Mouse (Mus musculus) CH12.LX (cell line): ENCODE measurements around the gene Ppt1.
A peak's percentile ranks its signal among the peaks of the same experiment; 100 is the strongest.

Experiments
- BHLHE40 ChIP-seq: IDR thresholded peaks from 2 replicates; pipeline ENCODE4 v1.6.1; 2011; ENCODE audit warnings: mild to moderate bottlenecking, low read depth, low read length, improper control_type of control experiment
- CHD1 ChIP-seq: IDR thresholded peaks from 2 replicates; pipeline ENCODE4 v1.6.1; 2012; ENCODE audit warnings: low read depth, low read length, improper control_type of control experiment, inconsistent platforms
- CTCF ChIP-seq, 2 experiments: IDR thresholded peaks in 1 of 2; conservative IDR thresholded peaks in 1 of 2; 2 replicates each; pipeline ENCODE4 v1.5.1; 2011 to 2012; ENCODE audit warnings: low read depth in 2 of 2, low read length in 2 of 2, improper control_type of control experiment in 1 of 2, inconsistent platforms in 1 of 2, mild to moderate bottlenecking in 1 of 2, moderate library complexity in 1 of 2
- KAT2A ChIP-seq: IDR thresholded peaks from 2 replicates; pipeline ENCODE4 v1.6.1; 2012; ENCODE audit warnings: low read length, improper control_type of control experiment, inconsistent platforms; ENCODE audit not compliant: insufficient replicate concordance
- POLR2A ChIP-seq: IDR thresholded peaks from 2 replicates; pipeline ENCODE4 v1.6.1; 2011; ENCODE audit warnings: low read depth, mild to moderate bottlenecking, improper control_type of control experiment, low read length
- POLR2AphosphoS2 ChIP-seq: IDR thresholded peaks from 2 replicates; pipeline ENCODE4 v1.6.1; 2011; ENCODE audit warnings: low read depth, low read length, improper control_type of control experiment

GRCm38 (mm10) chr4:122883294-122883693 is 47.3 kb downstream of the Ppt1 start:
- TF ChIP-seq POLR2A, result no peak
- TF ChIP-seq BHLHE40, result no peak
- TF ChIP-seq CTCF (conservative IDR thresholded peaks at IDR 0.05 in 1 of 2, IDR thresholded peaks at IDR 0.05 in 1 of 2; ENCODE audit: low read depth in 2 of 2, low read length in 2 of 2), result peak in 1 of 2 experiments; percentile 34; a peak in 1 of 4 replicates
- no peak for TF ChIP-seq POLR2AphosphoS2
- no peak for TF ChIP-seq KAT2A
- no peak for TF ChIP-seq CHD1
